Mouse (Mus musculus): ENCODE data around the gene Nprl2. TPM values are rescaled to one million over a fixed set of nuclear protein-coding genes. Genes with fewer than 3 reads are reported as not detected.

Nprl2 gene
- polyA plus RNA-seq, 1 experiment from 2014 or later: 32.0 TPM

- in situ Hi-C loops (cut with MboI; ENCODE audit: low pct_unique_long_range_greater_than_20kb): loop anchor here (5.0 kb wide), 2 partner anchors 144 to 219 kb away; no protein-coding TSS in a partner anchor
- ATAC-seq: no peak
- POLR2A ChIA-PET: no interaction called here
These were observed 30.6 kb upstream of the Nprl2 start for GRCm38 (mm10) chr9:107511436-107511835.

GRCm38 (mm10) chr9:107512326-107512725, 29.7 kb upstream of the Nprl2 start:
- in situ Hi-C loops (cut with MboI; ENCODE audit: low pct_unique_long_range_greater_than_20kb): loop anchor here (5.0 kb wide), 2 partner anchors 145 to 220 kb away; no protein-coding TSS in a partner anchor
- H3K27me3 ChIP-seq: peaks cover 35% of the 10 kb centered on the region
- no peak for TF ChIP-seq CTCF (IDR thresholded peaks at IDR 0.05)
- ATAC-seq: no peak
- CTCF ChIA-PET: no interaction called here
- DNase-seq (ENCODE audit: low read depth, low spot score): no peak
- POLR2A ChIA-PET: no interaction called here

More at GRCm38 (mm10) chr9:107511436-107511835, 30.6 kb upstream of the Nprl2 start:
- peak; percentile 30 for DNase-seq (ENCODE audit: low read depth, low spot score)
- H3K27me3 ChIP-seq: peaks cover 35% of the 10 kb centered on the region
- no peak for TF ChIP-seq CTCF (IDR thresholded peaks at IDR 0.05)
- CTCF ChIA-PET: interaction anchor here (0.9 kb wide), 1 partner anchor 153 kb away, joined by 3 read pairs; no protein-coding TSS in a partner anchor

- POLR2A ChIA-PET: no interaction called here
- in situ Hi-C loops (cut with MboI; ENCODE audit: low pct_unique_long_range_greater_than_20kb): loop anchor here (5.0 kb wide), 2 partner anchors 147 to 222 kb away; no protein-coding TSS in a partner anchor
These were observed 27.6 kb upstream of the Nprl2 start for GRCm38 (mm10) chr9:107514303-107514955.

GRCm38 (mm10) chr9:107520331-107520730, 21.7 kb upstream of the Nprl2 start:
- in situ Hi-C loops (cut with MboI; ENCODE audit: low pct_unique_long_range_greater_than_20kb): no loop called here
- H3K27me3 ChIP-seq: peaks cover 33% of the 10 kb centered on the region
- ChIA-PET POLR2A (no interaction called here), CTCF (no interaction called here)
- TF ChIP-seq CTCF (IDR thresholded peaks at IDR 0.05): no peak
- ATAC-seq: no peak
- DNase-seq (ENCODE audit: low read depth, low spot score): no peak

More at GRCm38 (mm10) chr9:107514303-107514955, 27.6 kb upstream of the Nprl2 start:
- TF ChIP-seq CTCF (IDR thresholded peaks at IDR 0.05): no peak
- ATAC-seq (no peak), DNase-seq (ENCODE audit: low read depth, low spot score) (no peak)
- CTCF ChIA-PET: no interaction called here
- H3K27me3 ChIP-seq: peaks cover 28% of the 10 kb centered on the region

- TF ChIP-seq CTCF (IDR thresholded peaks at IDR 0.05): no peak
- ChIA-PET CTCF (no interaction called here), POLR2A (no interaction called here)
- H3K27me3 ChIP-seq: peaks cover 36% of the 10 kb centered on the region
- ATAC-seq (no peak), DNase-seq (ENCODE audit: low read depth, low spot score) (no peak)
- in situ Hi-C loops (cut with MboI; ENCODE audit: low pct_unique_long_range_greater_than_20kb): no loop called here
These were observed 20.8 kb upstream of the Nprl2 start for GRCm38 (mm10) chr9:107521190-107521589.

- POLR2A ChIA-PET: no interaction called here
- peaks cover 42% of the 10 kb centered on the region for H3K27me3 ChIP-seq
- TF ChIP-seq CTCF (IDR thresholded peaks at IDR 0.05): no peak
- CTCF ChIA-PET: no interaction called here
- DNase-seq (ENCODE audit: low read depth, low spot score): no peak
- ATAC-seq: no peak
- in situ Hi-C loops (cut with MboI; ENCODE audit: low pct_unique_long_range_greater_than_20kb): no loop called here
These were observed 20.2 kb upstream of the Nprl2 start for GRCm38 (mm10) chr9:107521711-107522399.

GRCm38 (mm10) chr9:107522400-107522711, 19.7 kb upstream of the Nprl2 start:
- CTCF ChIA-PET: no interaction called here
- H3K27me3 ChIP-seq: peaks cover 44% of the 10 kb centered on the region
- ATAC-seq (no peak), DNase-seq (ENCODE audit: low read depth, low spot score) (no peak)
- no peak for TF ChIP-seq CTCF (IDR thresholded peaks at IDR 0.05)
- in situ Hi-C loops (cut with MboI; ENCODE audit: low pct_unique_long_range_greater_than_20kb): no loop called here
- POLR2A ChIA-PET: no interaction called here

- in situ Hi-C loops (cut with MboI; ENCODE audit: low pct_unique_long_range_greater_than_20kb): loop anchor here (25.0 kb wide), 1 partner anchor 839 kb away; the partner anchor contains the start of gene Tex264
- peaks cover 32% of the 10 kb centered on the region for H3K27me3 ChIP-seq
- ChIA-PET POLR2A (no interaction called here), CTCF (no interaction called here)
- DNase-seq (ENCODE audit: low read depth, low spot score): no peak
- ATAC-seq: no peak
- no peak for TF ChIP-seq CTCF (IDR thresholded peaks at IDR 0.05)
These were observed 15.6 kb upstream of the Nprl2 start for GRCm38 (mm10) chr9:107526198-107527026.

GRCm38 (mm10) chr9:107533791-107534407, 8.1 kb upstream of the Nprl2 start, which contains the start of gene Tmem115:
Gene Tmem115, plus strand, starts transcription at chr9:107533945.
- no peak for TF ChIP-seq CTCF (IDR thresholded peaks at IDR 0.05)
- ChIA-PET CTCF (no interaction called here), POLR2A (no interaction called here)
- no peaks in the 10 kb centered on the region for H3K27me3 ChIP-seq
- DNase-seq (ENCODE audit: low read depth, low spot score) (peak; percentile 86), ATAC-seq (peak; percentile 97)
- in situ Hi-C loops (cut with MboI; ENCODE audit: low pct_unique_long_range_greater_than_20kb): loop anchor here (25.0 kb wide), 1 partner anchor 847 kb away; the partner anchor contains the start of gene Tex264
